Mouse (Mus musculus): Measurements from ENCODE around the gene Dab2.

Gene Dab2

DNA sequence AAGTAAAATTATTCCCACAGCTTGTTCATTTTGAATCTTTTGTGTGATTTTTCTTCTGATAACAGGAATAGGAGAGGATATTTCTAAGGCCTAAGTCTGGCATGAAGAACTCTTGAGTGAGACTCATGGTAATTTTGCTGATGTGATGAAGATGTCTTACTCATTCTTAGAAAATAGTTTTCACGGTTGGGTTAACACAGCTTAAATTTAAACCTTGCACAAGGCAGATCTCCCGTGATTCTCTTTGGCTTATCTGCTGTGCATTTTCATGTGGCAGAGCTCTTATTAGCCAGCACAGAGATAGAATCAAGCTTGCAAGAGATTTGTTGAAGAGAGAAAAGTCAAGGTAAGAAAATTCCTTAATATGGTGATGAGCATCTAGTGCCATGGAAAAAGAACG is at the start of gene Dab2:
TSS of gene Dab2 (plus strand) at position 235 of the 400 bp plus-strand sequence.
- DNase-seq = no peak

GRCm38 (mm10) chr15:6253471-6253870 is 46.1 kb upstream of the Dab2 start:
- no peak for DNase-seq

- no peak for DNase-seq
These were observed 45.2 kb upstream of the Dab2 start for GRCm38 (mm10) chr15:6254383-6254782.

GRCm38 (mm10) chr15:6257049-6257448 is 42.5 kb upstream of the Dab2 start:
- DNase-seq = no peak

DNA sequence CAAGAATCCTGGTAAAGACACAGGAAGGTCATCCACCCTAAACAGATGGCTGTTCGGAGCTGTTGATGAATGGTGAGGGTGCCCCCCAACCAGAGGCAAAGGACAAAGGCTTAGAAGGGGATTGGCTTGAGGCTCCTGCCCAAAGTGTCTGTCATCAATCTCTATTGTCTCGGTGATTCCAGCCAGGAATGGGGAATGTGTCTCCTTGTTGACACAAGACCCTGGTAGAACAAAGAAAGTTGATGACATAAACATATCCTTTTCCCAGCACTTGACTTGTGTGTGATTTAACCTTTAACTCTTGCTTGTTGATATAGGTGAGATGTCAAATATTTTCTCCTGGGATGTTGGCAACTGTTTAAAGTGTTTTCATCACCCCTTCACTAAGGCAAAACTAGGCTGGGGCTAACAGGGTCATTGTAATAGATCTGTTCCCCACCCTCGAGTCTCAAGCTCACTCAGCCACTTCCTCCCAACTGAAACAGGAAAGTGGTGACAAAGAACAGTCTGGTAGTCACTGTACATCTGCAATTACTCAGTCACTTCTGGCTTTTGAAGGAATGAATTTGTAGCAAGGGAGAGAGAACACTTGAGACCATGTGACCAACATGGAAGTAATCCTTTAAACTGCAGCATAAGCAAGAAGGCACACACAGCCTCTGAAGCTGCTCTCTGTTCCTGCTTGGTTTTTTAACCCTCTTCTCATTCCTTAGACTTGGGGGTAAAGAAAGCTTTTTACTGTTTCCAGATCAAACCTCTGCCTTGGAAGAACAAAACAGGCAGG is 39.4 kb upstream of the Dab2 start:
- DNase-seq = no peak

- DNase-seq = no peak
These were observed 38.7 kb upstream of the Dab2 start for GRCm38 (mm10) chr15:6260741-6261430.

DNA sequence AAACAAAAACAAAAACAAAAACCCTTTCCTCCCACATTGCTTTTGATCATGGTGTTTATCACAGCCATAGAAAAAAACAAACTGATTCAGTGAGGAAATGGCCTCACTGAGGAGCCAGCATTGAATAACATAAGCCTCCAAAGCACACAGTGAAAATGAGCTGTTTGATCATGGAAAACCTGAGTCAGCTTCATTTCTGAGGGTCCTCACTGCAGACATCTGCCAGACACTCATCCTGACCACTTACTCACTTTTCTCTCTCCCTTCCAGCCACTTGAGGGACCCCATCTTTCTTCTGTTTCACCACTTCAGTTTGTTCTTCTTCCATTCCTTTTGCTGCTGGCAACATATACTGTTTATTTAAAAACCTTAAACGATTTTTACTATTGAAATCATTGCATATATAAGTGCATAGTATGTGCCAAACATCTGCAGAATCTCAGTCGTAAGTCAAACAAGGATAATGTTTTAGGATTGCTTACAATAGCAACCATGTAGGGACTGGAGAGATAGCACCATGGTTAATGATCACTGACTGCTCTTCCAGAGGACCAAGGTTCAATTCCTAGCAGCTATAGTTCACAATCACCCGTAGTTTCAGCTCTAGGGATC is 32.3 kb upstream of the Dab2 start:
- DNase-seq = no peak

DNA sequence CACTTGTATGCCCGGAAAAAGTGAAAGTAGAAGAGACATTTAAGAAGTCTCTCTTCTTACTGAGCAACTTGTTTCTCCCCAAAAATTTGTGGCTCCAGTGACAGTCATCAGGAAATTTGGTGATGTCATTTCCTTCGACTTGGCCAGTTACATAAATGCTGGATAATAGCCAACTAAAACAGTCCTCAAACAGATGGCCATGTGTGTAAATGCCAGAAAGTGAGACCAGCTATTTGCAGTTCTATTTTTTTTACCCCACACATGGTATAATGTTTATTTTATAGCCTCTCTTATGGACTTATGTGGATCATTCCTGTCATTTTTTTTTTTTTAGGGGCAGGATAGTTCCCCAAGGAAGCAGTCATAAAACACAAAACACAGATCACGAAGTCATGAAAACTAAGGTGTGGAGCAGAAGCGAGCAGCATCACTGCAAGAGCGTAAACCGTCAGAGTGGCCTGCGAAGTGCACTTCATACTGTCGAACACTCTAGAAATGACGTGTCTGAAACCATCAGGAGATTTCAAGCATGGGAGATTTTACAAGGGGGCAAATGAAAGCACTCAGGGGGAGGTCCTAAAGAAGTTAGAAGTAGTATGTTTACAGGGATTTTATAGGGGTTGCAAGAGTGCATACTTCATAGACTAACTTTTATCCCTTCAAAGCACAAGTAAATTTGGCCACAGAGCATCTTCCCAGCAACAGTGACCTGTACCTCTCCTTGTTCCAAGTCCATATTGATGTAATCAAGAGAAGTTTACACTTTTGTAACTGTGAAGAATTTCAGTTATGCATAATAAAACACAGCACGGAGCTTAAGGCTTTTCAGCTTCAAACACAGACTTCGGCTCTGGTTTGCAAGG is 20.8 kb upstream of the Dab2 start:
- no peak for DNase-seq

DNA sequence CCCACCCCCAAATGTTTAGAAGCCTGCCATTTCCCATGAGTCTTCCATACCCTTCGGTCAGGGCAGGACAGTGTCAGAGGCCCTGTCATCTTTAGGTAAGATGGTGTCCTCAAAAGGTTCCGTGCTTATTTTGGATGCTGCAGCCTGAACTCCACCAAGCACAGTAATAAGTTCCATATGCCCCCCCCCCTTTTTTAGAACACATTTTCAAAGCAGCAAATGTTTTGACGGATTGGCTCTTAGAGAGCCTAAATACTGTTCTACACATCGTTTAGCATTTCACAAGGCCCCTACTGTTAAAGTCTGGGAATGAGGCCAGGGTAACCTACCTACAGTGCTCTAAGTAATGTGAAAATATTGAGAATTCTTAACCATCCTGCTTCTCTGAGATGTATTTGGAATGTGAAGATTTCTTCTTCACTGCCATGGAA is 19.6 kb upstream of the Dab2 start:
- DNase-seq = no peak

GRCm38 (mm10) chr15:6283249-6283648 is 16.3 kb upstream of the Dab2 start:
- no peak for DNase-seq

DNA sequence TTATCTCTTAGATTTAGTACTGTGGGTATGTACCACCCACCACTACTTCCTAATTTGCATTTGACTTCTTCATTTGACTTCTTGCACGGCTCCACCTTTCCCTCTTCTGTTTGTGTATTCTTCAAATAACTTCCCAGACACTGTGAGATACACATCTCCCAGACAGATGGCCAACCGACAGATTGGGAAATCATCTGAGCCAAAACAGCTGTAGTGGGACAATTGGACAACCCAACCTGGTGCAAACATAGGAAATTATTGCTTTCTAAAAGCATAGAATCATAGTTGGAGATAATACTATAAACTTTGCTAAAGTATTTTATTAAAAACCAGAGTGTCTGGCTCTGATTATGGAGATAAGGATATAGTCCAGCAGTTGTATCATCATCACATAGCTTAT is 3.5 kb upstream of the Dab2 start:
- DNase-seq = no peak

DNA sequence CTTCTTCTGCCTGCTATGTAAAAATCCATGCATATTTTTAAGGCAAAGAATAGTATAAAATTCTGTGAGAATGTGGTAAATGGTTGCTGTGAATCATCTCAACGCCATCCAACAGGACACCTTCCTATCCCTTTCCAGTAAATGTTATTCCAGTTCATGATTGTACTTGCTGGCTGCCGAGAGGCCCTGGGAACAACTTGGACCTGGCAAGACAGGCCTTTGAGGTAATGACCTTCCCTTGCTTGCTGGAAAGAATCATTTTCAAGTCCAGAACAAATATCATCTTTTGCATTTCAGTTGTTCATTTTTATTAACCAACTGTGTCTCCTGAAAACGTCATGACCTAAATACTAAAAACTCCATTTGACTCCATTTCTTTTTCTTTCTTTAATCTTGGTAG is 862 bp upstream of the Dab2 start:
- DNase-seq = no peak

DNA sequence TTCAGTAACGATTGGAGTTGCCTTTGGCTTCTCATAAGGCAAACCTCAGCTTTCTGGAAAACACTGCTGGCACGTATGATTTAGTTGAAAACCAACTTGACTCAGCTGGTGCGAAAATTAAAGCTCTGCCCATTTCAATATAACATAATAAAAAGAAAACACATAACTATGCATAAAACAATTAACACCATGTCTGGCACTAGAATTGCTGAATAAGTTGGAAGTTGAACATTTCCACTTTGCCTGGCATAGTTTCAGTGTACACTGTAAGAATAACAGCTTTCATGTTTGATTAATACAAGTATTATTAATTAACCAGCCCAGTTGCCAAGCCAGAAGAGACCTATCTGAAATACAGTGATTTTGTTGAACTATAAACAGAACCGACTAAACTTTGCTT is 2.6 kb downstream of the Dab2 start:
- DNase-seq = no peak

GRCm38 (mm10) chr15:6303822-6304221 is 4.2 kb downstream of the Dab2 start:
- no peak for DNase-seq

GRCm38 (mm10) chr15:6309633-6310032 is 10.0 kb downstream of the Dab2 start:
- no peak for DNase-seq

GRCm38 (mm10) chr15:6310417-6310816 is 10.8 kb downstream of the Dab2 start:
- DNase-seq = no peak

DNA sequence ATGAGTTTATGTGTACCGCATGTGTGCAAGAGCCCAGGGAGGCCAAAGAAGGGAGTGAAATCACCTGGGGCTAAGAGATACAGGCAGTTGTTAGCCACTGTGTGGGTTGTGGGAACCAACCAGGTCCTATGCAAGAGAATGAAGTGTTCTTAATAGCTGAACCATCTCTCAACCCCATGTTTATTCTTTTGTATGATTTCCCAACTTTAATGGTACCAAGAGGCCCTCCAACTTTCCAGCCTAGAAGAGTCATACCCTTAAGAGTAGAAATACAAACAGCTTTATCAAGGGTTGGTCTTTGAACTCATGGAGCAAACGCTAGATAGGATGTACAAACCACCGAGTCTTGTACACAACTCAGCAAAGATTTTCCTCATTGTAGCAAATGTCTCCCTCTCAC is 12.8 kb downstream of the Dab2 start:
- DNase-seq = no peak

GRCm38 (mm10) chr15:6319352-6319751 is 19.8 kb downstream of the Dab2 start:
- no peak for DNase-seq

GRCm38 (mm10) chr15:6320501-6320900 is 20.9 kb downstream of the Dab2 start:
- DNase-seq = no peak

DNA sequence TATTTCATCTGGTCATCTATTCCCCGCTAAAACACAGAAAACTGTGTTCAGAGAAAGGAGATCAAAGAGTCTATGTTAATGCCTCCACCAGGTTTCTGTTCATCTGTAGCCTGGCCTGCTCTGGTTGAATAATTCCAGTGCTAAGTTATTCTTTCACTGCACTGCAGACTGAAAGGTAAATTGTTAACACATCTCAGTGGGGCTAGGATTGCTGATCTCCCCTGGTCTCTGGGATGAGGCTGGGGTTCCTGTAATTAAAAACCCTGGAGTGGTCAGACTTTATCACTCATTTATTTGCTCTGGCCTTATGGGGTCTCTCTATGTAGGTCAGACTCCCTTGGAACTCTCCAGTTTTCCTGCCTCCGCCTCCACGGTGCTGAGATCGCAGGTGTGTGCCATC is 21.7 kb downstream of the Dab2 start:
- DNase-seq = no peak

DNA sequence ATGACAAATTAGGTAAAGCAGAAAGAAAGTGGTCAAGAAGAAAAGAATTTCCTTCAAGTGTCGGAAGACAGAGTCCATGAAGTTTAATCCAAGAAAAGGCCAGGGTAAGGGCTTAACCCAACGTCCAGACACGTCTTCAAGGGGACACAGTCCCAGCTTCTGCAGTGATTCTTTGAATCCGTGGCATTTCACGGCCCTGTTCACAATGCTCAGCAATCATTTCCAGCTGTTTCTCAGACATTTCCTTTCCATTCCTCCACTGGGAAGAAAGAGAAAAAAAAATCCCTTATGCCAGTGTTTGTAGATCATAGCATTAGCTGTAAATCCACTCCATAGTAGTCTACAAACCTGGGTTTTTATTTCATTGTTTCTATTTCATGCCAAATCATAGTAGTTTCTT is 22.7 kb downstream of the Dab2 start:
- DNase-seq = no peak

DNA sequence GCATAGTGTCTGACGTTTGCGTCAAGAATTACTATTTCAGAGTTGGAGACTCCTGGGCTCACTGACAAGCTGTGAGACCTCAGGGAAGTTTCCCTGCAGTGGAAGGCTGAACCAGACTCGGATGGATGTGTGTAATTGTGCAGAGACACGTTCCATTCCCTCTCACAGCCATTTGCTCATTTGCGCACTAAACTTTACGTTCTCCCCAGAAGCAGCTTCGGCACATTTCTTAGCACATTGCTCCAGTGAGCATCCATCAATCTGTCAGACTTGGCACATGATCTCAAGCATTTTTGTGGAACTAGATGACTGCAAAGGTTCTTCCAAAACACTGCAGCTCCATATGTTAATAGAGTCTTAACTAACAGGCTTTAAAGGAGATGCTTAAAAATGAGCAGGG is 24.0 kb downstream of the Dab2 start:
- no peak for DNase-seq

DNA sequence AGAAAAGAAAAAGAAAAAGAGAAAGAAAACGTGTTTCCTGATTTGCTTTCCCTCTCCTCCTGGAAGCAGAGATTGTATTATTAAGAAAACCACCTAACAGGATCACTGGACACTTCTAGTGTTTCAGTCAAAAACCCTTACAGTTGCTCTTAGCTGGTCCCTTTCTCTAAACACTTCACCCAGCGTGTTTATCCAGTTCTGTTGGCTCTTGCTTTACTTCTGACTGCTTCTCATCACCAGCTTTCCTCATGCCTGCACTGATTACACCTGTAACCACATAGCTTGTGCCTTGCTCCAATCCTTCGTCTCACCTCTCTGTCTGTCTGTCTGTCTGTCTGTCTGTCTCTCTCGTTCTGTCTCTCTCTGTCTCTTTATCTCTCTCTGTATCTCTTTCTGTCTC is 25.9 kb downstream of the Dab2 start:
- no peak for DNase-seq

All from thymus, postnatal 36 days (tissue).